Mouse (Mus musculus) monocyte, adult 59 days (primary cell): Measurements from ENCODE around the gene Gm49673. TPM values are rescaled to one million over a fixed set of nuclear protein-coding genes. Genes with fewer than 3 reads are reported as not detected.

Experiments used
- total RNA-seq, 2 experiments: library from RNA; stranded (reverse); gene quantifications; one replicate each; pipeline ENCODE4 v1.2.4; 2023

The Gm49673 gene
- under 1 TPM; 0.55 to 0.79 TPM for total RNA-seq

DNA sequence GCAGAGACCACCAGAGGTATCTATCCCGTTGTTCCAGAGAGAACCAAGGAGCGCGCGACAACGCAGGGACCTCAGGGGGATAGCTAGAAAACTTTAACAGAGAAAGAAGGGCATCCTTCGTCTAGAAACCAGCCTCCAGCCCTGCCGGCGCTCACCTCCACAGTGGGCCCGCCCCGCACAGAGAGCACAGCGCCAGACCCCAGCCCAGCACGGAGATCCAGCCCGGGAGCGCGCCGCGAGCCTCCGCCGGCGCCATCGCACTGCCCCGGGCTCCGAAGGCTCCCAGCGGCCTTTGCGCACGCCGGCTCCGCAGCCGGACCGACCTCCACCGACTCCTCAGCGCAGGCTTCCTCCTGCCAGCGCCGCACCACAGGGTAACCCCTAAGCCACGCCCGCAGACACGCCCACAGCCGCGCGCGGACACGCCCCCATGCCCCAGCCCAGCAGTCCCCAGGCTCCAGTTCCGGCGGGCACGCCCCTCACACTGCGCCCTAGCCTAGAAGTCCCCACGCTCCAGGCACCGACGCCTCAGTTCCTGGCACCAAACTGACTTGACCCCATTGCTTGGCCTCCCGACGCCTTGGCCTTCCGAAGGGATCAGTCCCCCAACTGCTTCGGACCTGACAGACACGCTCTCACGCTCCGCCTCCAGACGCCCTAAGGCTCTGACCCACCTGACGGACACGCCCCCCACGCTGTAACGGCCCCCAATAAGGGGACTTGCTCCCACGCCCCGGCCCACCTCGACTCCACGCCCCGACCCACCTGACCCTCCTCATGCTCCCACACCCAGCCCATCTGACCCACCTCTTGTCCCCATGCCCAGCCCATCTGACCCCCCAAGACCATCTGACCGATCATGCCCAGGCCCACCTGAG lies at the start of gene Gm49673, which contains the start of gene Rnaset2a:
TSS of gene Gm49673 (minus strand) at position 350 of the 878 bp plus-strand sequence.
TSS of gene Rnaset2a (minus strand) at position 659 of the 878 bp plus-strand sequence.

GRCm38 (mm10) chr17:8164701-8165607 lies 17.4 kb upstream of the Gm49673 start, which contains the start of gene Fgfr1op:
TSS of gene Fgfr1op (plus strand) at chr17:8165501.

Other genes with a start within 250 kb of the Gm49673 start
- gene Tagap, start 221.8 kb downstream of the Gm49673 start, total RNA-seq: 10 to 100 TPM; 93.3 to 95.1 TPM
- 10 to 100 TPM; 14.3 to 20.7 TPM for gene Rsph3a, start 202.2 kb downstream of the Gm49673 start, total RNA-seq
- 10 to 100 TPM; 42.4 to 51.3 TPM for gene Rnaset2a, start 309 bp upstream of the Gm49673 start, total RNA-seq
- gene Fgfr1op, start 17.7 kb upstream of the Gm49673 start, total RNA-seq: 10 to 100 TPM; 15.2 to 25.5 TPM
- gene Ccr6, start 88.3 kb upstream of the Gm49673 start, total RNA-seq: 1 to 10 TPM; 1.6 to 3.1 TPM
- gene Mpc1, start 135.1 kb upstream of the Gm49673 start, total RNA-seq: 10 to 100 TPM; 47.3 to 53.0 TPM
- gene Sft2d1, start 163.3 kb upstream of the Gm49673 start, total RNA-seq: 100 to 1,000 TPM; 129 to 147 TPM
- under 1 TPM; 0.81 to 0.88 TPM for gene Prr18, start 189.7 kb upstream of the Gm49673 start, total RNA-seq
- not detected for gene T2, start 208.2 kb upstream of the Gm49673 start, total RNA-seq